Mouse (Mus musculus) adrenal gland, adult 8-10 months (tissue): ENCODE results near the gene Heatr5b. TPM values are rescaled to one million over a fixed set of nuclear protein-coding genes. Genes with fewer than 3 reads are reported as not detected.

Experiments
- total RNA-seq, 4 experiments: library from RNA; stranded (reverse); gene quantifications; 2 replicates each; pipeline ENCODE4 v1.2.4; 2022

Gene Heatr5b
- total RNA-seq, 4 experiments from 2014 or later: 34.7 to 46.4 (median 40.2) TPM

Other genes starting within 250 kb of the Heatr5b start
- 10 to 100 TPM; 23.5 to 28.1 (median 27.6) TPM for gene Strn, start 98.2 kb downstream of the Heatr5b start, total RNA-seq
- gene Gpatch11, start 203 bp upstream of the Heatr5b start, total RNA-seq: 10 to 100 TPM; 24.6 to 34.9 (median 29.6) TPM
- 10 to 100 TPM; 30.4 to 39.7 (median 35.0) TPM for gene Eif2ak2, start 47.2 kb upstream of the Heatr5b start, total RNA-seq
- gene Sult6b1, start 71.6 kb upstream of the Heatr5b start, total RNA-seq: under 1 TPM in 1 of 4 experiments, not detected in 3; 0.40 TPM
- 10 to 100 TPM; 35.3 to 40.9 (median 38.1) TPM for gene Cebpzos, start 81.1 kb upstream of the Heatr5b start, total RNA-seq
- gene Cebpz, start 101.7 kb upstream of the Heatr5b start, total RNA-seq: 10 to 100 TPM; 43.0 to 49.1 (median 44.5) TPM
- gene Ndufaf7, start 101.8 kb upstream of the Heatr5b start, total RNA-seq: 10 to 100 TPM; 39.9 to 51.8 (median 49.1) TPM
- gene Prkd3, start 185.5 kb upstream of the Heatr5b start, total RNA-seq: 10 to 100 TPM; 26.2 to 34.8 (median 30.1) TPM
- gene Qpct, start 216.5 kb upstream of the Heatr5b start, total RNA-seq: 1 to 10 TPM; 6.3 to 9.1 (median 7.2) TPM